Mouse (Mus musculus) ES-CJ7 (cell line): ENCODE data around the gene Abcc5.
"Not testable (repeated sequence)": the region's sequence is repeated elsewhere in the genome, so short reads cannot be mapped to it uniquely, and the experiment has no call there.

ENCODE experiments used
- DNase-seq: peaks from one replicate; pipeline ENCODE4 v3.0.0; 2011; ENCODE audit warnings: low read depth, low spot score

Gene Abcc5

DNA sequence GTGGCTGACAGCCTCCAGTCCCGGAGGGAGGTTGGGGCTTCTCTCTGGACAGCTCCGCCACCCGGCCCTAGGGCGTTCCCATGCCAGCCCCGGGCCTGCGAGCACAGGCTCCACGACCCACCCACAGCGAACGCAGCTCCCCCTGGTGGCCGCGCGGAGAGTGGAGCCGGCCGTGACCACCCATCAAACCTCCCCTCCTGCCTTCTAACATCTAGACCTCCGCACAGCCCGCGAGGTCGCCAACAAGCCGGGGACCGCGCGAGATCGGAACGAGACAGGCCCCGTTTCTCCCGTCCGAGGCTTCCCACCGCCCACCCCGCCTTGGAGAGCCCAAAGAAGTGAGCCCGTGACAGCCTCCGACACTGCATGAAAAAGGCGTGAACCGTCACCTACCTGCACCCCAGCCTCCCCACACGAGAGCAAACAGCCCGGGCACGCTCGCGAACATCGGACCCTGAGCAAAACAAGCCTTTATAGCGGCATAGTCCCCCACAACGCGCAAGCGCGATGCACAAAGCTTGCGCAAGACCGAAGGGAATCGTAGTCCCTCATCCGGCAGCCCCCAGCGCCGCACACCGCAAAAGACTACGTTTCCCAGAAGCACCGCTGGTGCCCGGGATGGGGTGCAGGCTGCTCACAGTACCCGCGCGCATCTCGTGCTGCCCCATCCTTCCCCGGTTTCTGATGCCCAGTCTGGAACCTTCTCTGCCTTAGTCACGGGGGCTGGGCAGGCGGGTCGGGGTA lies at the start of gene Abcc5:
Gene Abcc5, minus strand, starts transcription at position 540 of the 744 bp plus-strand sequence.
- DNase-seq: peak; percentile 94

DNA sequence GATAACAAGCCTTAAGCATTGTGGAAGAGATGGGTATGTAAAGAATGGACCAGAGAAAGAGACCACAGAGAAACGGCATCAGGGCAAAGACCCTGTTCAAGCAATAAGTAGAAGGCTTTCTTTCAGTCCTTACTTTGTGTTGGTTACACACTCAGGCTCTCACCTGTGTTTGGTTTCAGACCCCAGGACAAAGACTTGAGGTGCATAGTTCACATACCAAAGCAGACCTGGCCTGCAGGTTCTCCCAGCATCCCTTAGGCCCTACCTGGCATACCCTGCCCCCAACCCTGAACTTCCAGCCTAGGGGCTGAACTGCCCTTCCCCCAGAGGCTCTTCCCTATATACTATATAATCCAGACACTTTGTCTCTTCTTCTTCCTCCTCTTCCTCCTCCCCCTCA lies 49.1 kb upstream of the Abcc5 start:
- peak; percentile 80 for DNase-seq

GRCm38 (mm10) chr16:20474786-20475185 lies 48.6 kb upstream of the Abcc5 start:
- DNase-seq: peak; percentile 68

DNA sequence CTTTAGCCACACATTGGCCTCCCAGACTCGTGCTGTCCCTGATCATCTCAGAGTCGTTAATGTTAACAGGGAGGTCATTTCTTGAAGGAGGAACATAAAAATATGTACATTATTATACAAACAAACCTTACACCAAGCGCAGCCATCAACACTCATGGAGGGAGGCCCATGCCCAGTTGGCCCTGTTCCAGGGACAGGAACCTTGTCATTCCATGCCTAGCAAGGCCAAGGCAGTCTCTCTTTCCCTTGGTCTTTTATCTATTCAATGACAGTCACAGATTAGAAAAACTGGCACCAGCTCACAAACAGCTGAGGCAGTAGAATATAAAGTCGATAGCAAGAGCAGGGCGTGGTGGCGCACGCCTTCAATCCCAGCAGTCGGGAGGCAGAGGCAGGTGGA lies 48.0 kb upstream of the Abcc5 start:
- DNase-seq: no peak

- peak; percentile 51 for DNase-seq
These were observed 47.6 kb upstream of the Abcc5 start for GRCm38 (mm10) chr16:20473748-20474147.

- no peak for DNase-seq
These were observed 45.5 kb upstream of the Abcc5 start for GRCm38 (mm10) chr16:20471686-20472085.

- no peak for DNase-seq
These were observed 44.8 kb upstream of the Abcc5 start for GRCm38 (mm10) chr16:20470981-20471380.

DNA sequence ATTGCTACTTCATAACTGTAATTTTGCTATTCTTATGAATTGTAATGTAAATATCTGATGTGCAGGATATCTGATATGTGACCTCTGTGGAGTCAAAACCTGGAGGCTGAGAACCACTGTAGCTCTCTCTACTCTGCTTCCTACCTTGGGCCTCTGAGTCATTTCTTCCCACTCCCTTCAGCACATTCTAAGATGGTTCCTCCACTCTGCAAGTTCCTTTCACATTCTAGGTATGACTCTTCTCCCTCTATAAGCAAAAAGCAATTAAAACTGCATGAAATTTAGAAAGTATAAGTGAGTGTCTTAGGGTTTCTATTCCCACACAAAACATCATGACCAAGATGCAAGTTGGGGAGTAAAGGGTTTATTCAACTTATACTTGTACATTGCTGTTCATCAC lies 38.5 kb upstream of the Abcc5 start:
- DNase-seq: no peak

GRCm38 (mm10) chr16:20458736-20459135 lies 32.5 kb upstream of the Abcc5 start:
- not testable (repeated sequence) for DNase-seq

DNA sequence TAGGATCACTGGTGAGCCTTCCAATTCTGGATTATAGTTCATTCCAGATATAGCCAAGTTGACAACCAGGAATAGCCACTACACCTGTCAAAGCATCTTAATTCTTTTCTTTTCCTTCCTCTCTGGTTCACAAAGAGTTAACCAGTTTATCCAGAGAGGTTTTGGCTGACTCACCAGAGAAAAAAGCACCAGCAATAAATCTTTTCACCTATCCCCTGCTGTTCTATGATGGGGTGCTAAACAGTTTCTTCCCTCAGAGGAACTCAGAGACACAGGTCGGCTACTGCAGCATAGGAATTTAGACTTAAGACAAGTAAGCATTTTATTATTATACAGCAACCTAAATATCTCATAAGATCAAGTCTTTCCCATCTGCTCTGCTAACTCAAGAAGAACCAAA lies 29.9 kb upstream of the Abcc5 start:
- no peak for DNase-seq

DNA sequence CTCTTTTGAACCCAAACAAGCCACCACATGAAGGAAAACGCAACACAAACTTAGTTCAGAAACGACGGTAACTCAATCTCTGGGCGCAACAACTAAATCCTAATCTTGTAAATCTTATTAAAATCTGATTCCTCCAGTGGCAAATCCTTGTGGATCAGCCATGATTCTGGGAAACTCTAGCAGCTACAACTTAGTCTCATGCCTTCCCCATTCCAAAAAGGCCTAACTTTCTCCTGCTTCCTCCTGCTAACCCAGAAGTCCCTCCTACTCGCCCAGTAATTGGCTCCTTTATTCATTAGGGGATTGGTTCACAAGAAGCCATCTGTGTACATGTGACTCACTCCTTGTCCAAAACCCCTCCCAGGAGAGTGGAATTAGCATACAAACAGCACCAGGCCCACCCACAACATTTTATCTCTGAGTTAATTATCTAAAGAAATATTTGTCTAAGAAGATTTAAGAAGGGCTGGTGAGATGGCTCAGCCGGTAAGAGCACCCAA lies 28.0 kb upstream of the Abcc5 start:
- DNase-seq: peak; percentile 93

DNA sequence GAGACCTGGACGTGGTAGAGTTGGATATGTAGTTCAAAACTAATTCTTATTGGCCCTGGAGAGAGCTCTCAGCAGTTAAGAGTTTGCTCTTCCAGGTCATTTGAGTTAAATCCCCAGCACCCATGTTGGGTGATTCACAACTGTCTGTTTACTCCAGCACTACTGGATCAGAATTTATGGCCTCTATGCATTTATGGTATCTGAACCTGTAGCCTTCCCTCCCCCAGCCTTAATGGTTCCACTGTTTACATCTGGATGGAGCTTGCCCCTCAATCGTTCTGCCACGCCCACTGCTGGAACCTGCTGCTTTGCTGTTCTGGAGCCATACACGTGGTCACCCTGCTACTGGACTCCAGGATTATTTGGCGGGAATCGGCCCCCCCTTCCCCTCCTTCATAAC lies 25.6 kb upstream of the Abcc5 start:
- peak; percentile 25 for DNase-seq

DNA sequence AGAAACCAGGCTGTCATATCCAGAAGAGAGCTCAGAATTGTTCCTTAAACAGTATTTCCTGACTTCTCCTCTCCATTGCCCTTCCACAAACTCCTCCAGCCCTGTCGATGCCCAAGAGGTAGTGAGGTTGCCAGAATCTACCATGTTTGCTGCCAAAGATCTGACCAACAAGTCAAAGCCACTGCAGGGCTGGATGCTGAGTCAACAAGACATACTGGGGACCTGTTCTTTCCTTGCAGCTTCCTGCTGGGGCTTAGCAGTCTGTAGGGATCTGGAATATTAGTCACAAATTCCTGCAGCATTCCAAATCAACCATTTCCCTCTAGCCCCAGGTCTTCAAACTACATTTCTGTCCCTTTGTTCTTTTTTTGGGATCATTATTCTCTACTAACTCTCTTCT lies 19.7 kb upstream of the Abcc5 start:
- no peak for DNase-seq

- no peak for DNase-seq
These were observed 18.7 kb upstream of the Abcc5 start for GRCm38 (mm10) chr16:20444831-20445388.

DNA sequence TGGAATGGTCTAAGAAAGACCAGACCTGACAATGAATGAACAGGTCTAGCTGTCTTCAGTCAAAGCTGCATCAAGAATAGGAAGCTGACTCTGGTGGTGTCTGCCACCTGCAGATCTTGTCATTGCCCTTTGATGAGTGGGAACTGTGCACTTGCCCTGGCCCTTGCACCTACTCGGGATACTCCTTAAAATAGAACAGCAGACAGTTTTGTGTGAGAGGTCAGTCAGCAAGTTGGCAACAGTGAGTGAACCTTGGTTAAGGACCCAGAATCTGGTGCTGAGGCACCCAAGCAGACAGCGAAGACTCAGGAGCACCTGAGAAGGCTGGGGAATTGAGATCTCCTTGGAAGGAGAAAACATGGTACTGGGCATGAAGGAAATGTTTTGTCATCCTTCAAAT lies 16.7 kb upstream of the Abcc5 start:
- DNase-seq: no peak

DNA sequence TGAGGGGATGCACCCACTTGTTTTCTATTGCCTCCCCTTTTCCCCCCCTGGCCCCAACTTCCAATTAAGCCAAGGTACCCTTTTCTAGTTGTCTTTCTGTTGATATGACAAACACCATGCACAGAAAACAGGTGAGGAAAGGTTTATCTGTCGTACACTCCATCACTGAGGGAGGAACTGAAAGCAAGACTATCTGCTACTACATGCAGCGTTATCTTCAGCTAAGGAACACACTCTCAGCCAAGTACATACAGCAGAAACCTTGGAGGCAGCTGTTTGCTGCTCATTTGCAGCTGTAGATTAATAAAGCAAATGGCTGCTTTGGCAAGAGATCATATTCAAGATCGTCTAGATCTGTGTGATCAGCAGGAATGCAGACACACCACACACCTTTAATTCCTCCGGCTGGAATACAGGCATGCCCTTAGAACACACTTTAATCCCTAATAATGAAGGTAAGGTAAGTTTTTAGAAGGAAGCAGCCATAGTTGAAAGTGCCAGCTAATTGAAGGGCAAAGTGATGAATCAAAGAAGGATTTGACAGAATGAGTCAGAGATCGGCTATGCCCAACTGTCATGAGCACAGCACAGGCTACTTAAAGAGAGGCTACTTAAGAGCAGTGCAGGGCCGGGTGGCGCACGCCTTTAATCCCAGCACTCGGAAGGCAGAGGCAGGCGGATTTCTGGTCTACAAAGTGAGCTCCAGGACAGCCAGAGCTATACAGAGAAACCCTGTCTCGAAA lies 12.7 kb upstream of the Abcc5 start:
- DNase-seq: peak; percentile 37

GRCm38 (mm10) chr16:20438046-20438445 lies 11.9 kb upstream of the Abcc5 start:
- not testable (repeated sequence) for DNase-seq

- DNase-seq: no peak
These were observed 10.1 kb upstream of the Abcc5 start for GRCm38 (mm10) chr16:20436281-20436680.

DNA sequence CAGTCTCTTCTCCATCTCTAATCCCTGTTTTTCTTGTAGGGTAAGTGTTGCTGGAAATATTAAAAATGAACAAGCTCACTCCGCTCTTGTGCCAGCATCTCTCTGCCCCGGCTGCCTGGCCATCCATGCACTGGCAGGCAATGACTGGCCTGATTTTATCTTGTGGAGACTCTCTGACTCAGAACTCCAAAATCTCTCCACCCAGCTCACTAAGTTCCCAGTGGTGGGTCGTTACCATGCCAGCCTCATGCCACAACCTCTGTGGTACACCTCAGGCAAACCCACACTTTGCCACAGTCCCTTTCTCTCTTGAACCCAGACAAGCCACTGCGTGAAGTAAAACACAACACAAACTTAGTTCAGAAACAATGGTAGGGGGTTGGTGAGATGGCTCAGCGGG lies 3.1 kb upstream of the Abcc5 start:
- no peak for DNase-seq

GRCm38 (mm10) chr16:20427566-20427965 lies 1.4 kb upstream of the Abcc5 start:
- DNase-seq: no peak

- no peak for DNase-seq
These were observed 1.2 kb downstream of the Abcc5 start for GRCm38 (mm10) chr16:20424719-20425650.
